Mouse (Mus musculus) heart, postnatal 14 days (tissue): ENCODE measurements around the gene Sirpa. TPM values are rescaled to one million over a fixed set of nuclear protein-coding genes. Genes with fewer than 3 reads are reported as not detected.
A peak's percentile ranks its signal among the peaks of the same experiment; 100 is the strongest.

ENCODE experiments used
- DNase-seq, 2 experiments: peaks; one replicate each; pipeline ENCODE4 v3.0.0; 2021 to 2022
- intact Hi-C: fragments of 180-260 bp; cut with DNase I; formaldehyde crosslinking; loops from one replicate; pipeline ENCODE4 v1.15.1; 2025
- total RNA-seq, 2 experiments: library from RNA; stranded (reverse); gene quantifications; 2 replicates each; pipeline ENCODE4 v1.2.3; 2021

The Sirpa gene
- total RNA-seq, 2 experiments from 2014 or later, result 27.1 to 28.7 TPM

GRCm38 (mm10) chr2:129629786-129630531, 37.3 kb downstream of the Sirpa start:
- intact Hi-C loops, result no loop called here
- no peak for DNase-seq

GRCm38 (mm10) chr2:129630532-129630886, 37.9 kb downstream of the Sirpa start:
- intact Hi-C loops, result no loop called here
- no peak for DNase-seq

GRCm38 (mm10) chr2:129630978-129631660, 38.5 kb downstream of the Sirpa start:
- no peak for DNase-seq
- intact Hi-C loops, result no loop called here

- intact Hi-C loops, result no loop called here
- DNase-seq, result no peak
Observed at GRCm38 (mm10) chr2:129632324-129632723, 39.7 kb downstream of the Sirpa start.

GRCm38 (mm10) chr2:129633077-129633732, 40.6 kb downstream of the Sirpa start:
- DNase-seq, result peak; percentile 74 to 78
- intact Hi-C loops, result no loop called here

GRCm38 (mm10) chr2:129633982-129634381, 41.3 kb downstream of the Sirpa start:
- no peak for DNase-seq
- intact Hi-C loops, result no loop called here

GRCm38 (mm10) chr2:129652616-129653015, 60.0 kb downstream of the Sirpa start:
- peak; percentile 17 to 37 for DNase-seq
- intact Hi-C loops, result no loop called here

- intact Hi-C loops, result no loop called here
- DNase-seq, result no peak
Observed at GRCm38 (mm10) chr2:129653632-129654031, 61.0 kb downstream of the Sirpa start.

- no peak for DNase-seq
- intact Hi-C loops, result no loop called here
Observed at GRCm38 (mm10) chr2:129654233-129654950, 61.8 kb downstream of the Sirpa start.

GRCm38 (mm10) chr2:129655033-129655432, 62.4 kb downstream of the Sirpa start:
- DNase-seq, result no peak
- intact Hi-C loops, result no loop called here

GRCm38 (mm10) chr2:129658796-129659195, 66.2 kb downstream of the Sirpa start:
- no peak for DNase-seq
- intact Hi-C loops, result no loop called here

- intact Hi-C loops, result loop anchor here (1.0 kb wide), 1 partner anchor 158 kb away; no protein-coding TSS in a partner anchor
- peak; percentile 8 to 22 for DNase-seq
Observed at GRCm38 (mm10) chr2:129660020-129660419, 67.4 kb downstream of the Sirpa start.

- DNase-seq, result no peak
- intact Hi-C loops, result no loop called here
Observed at GRCm38 (mm10) chr2:129662484-129662883, 69.8 kb downstream of the Sirpa start.

GRCm38 (mm10) chr2:129671911-129672310, 79.3 kb downstream of the Sirpa start:
- no peak for DNase-seq
- intact Hi-C loops, result loop anchor here (10.0 kb wide), 1 partner anchor 493 kb away; no protein-coding TSS in a partner anchor

- intact Hi-C loops, result loop anchor here (1.0 to 10.0 kb wide), 3 partner anchors 198 to 490 kb away; no protein-coding TSS in a partner anchor
- DNase-seq, result peak; percentile 80 to 88
Observed at GRCm38 (mm10) chr2:129674935-129675634, 82.5 kb downstream of the Sirpa start.

- no peak for DNase-seq
- intact Hi-C loops, result loop anchor here (10.0 kb wide), 1 partner anchor 487 kb away; no protein-coding TSS in a partner anchor
Observed at GRCm38 (mm10) chr2:129677664-129678063, 85.0 kb downstream of the Sirpa start.

GRCm38 (mm10) chr2:129679066-129679465, 86.4 kb downstream of the Sirpa start:
- DNase-seq, result no peak
- intact Hi-C loops, result loop anchor here (10.0 kb wide), 1 partner anchor 486 kb away; no protein-coding TSS in a partner anchor

GRCm38 (mm10) chr2:129680236-129680635, 87.6 kb downstream of the Sirpa start:
- no peak for DNase-seq
- intact Hi-C loops, result no loop called here
